Mouse (Mus musculus): Measurements from ENCODE around the gene Madd. TPM values are rescaled to one million over a fixed set of nuclear protein-coding genes. Genes with fewer than 3 reads are reported as not detected.

The Madd gene
- polyA plus RNA-seq, 1 experiment from 2014 or later: 64.5 TPM

- Histone ChIP-seq H3K9ac (replicated peaks; ENCODE audit: low read depth, low read length) (no peak overlapping the region), H3K27ac (ENCODE audit: low read depth, low read length) (no peak overlapping the region), H3K27me3 (ENCODE audit: control insufficient read depth, insufficient read depth, low read length) (no peaks in the 10 kb centered on the region), H3K4me3 (ENCODE audit: low read depth, low read length) (no peak overlapping the region), H3K9me3 (ENCODE audit: control insufficient read depth, low read length) (no peaks in the 10 kb centered on the region), H3K4me1 (ENCODE audit: control insufficient read depth, insufficient read depth, low read length) (no peaks in the 10 kb centered on the region), H3K4me2 (ENCODE audit: low read depth, low read length) (no peak overlapping the region), H3K36me3 (ENCODE audit: control insufficient read depth, insufficient read depth, low read length) (no peaks in the 10 kb centered on the region)
- WGBS: 90% methylated on average over 9 of the region's 9 CpGs
- no peak for ATAC-seq (ENCODE audit: low read depth)
Measured at GRCm38 (mm10) chr2:91087453-91087852, 96.2 kb downstream of the Madd start.

Other genes with a start within 250 kb of the Madd start
- 77.6 and 80.8 TPM in 2 replicates for gene Celf1, start 243.5 kb downstream of the Madd start, polyA plus RNA-seq (2014; fragmentation: Nextera tagmentation; extraction: Ambion mirVana)
- 0.37 and 1.2 TPM in 2 replicates for gene Rapsn, start 148.2 kb downstream of the Madd start, polyA plus RNA-seq (2014; fragmentation: Nextera tagmentation; extraction: Ambion mirVana)
- gene Psmc3, start 129.8 kb downstream of the Madd start, polyA plus RNA-seq (2014; fragmentation: Nextera tagmentation; extraction: Ambion mirVana): 245 and 251 TPM in 2 replicates
- 29.2 and 32.3 TPM in 2 replicates for gene Slc39a13, start 113.4 kb downstream of the Madd start, polyA plus RNA-seq (2014; fragmentation: Nextera tagmentation; extraction: Ambion mirVana)
- gene Spi1, start 101.4 kb downstream of the Madd start, polyA plus RNA-seq (2014; fragmentation: Nextera tagmentation; extraction: Ambion mirVana): 1.7 and 3.3 TPM in 2 replicates
- gene Mybpc3, start 65.7 kb downstream of the Madd start, polyA plus RNA-seq (2014; fragmentation: Nextera tagmentation; extraction: Ambion mirVana): not detected in 2 replicates
- gene Nr1h3, start 19.0 kb upstream of the Madd start, polyA plus RNA-seq (2014; fragmentation: Nextera tagmentation; extraction: Ambion mirVana): 1.7 and 2.1 TPM in 2 replicates
- 43.2 and 45.9 TPM in 2 replicates for gene Acp2, start 19.0 kb upstream of the Madd start, polyA plus RNA-seq (2014; fragmentation: Nextera tagmentation; extraction: Ambion mirVana)
- 12.9 and 13.5 TPM in 2 replicates for gene Ddb2, start 53.1 kb upstream of the Madd start, polyA plus RNA-seq (2014; fragmentation: Nextera tagmentation; extraction: Ambion mirVana)
- 11.7 and 13.1 TPM in 2 replicates for gene Pacsin3, start 72.1 kb upstream of the Madd start, polyA plus RNA-seq (2014; fragmentation: Nextera tagmentation; extraction: Ambion mirVana)
- gene Arfgap2, start 81.1 kb upstream of the Madd start, polyA plus RNA-seq (2014; fragmentation: Nextera tagmentation; extraction: Ambion mirVana): 52.9 and 68.8 TPM in 2 replicates

Measured in neural tube, embryonic 14.5 days (tissue).